Mouse (Mus musculus): ENCODE results near the gene Bscl2.

DNA sequence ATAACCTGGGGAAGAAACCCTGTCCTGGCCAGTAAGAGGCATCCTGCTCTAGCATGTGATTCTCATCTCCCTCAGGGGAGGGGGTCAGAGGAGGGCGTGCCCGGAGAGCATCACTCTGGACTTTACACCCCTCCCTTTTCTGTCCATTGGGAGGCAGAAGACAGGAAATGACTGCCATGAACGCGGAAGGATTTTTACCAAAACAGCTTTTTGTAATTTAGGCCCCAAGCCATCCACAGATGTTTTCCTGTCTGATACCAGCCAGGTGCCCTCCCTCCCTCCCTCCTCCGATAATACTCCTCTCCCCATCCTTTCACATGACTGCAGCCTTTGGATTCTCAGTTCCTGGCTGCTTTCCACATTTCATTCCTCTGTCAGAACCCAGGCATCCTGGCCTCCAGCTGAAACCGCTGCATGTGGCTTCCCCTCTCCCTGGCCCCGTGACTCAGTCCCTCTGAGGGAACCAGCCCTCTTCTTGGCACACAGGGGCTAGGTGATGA is 13.2 kb downstream of the Bscl2 start, which contains the start of gene Lrrn4cl:
- TF ChIP-seq GATA1 (IDR thresholded peaks at IDR 0.05; ENCODE audit: low read length) (no peak), TAL1 (IDR thresholded peaks at IDR 0.05; ENCODE audit: low read length) (no peak)

Measured in erythroblast, embryonic 14.5 days (primary cell).